Mouse (Mus musculus): Measurements from ENCODE around the gene Nat10. TPM values are rescaled to one million over a fixed set of nuclear protein-coding genes. Genes with fewer than 3 reads are reported as not detected.

The Nat10 gene
- total and polyA plus RNA-seq, 3 experiments, result 29.8 to 72.4 (median 68.1) TPM

GRCm38 (mm10) chr2:103687143-103687542 lies 73.9 kb downstream of the Nat10 start:
- TF ChIP-seq POLR2AphosphoS5 (IDR thresholded peaks at IDR 0.05; ENCODE audit: insufficient replicate concordance, low read depth, low read length), result no peak
- no peak for TF ChIP-seq CTCF (IDR thresholded peaks at IDR 0.05; ENCODE audit: low read depth, low read length)
- no peak for TF ChIP-seq GATA1 (IDR thresholded peaks at IDR 0.05; ENCODE audit: borderline replicate concordance, low read length)
- no peak for TF ChIP-seq GATA2 (IDR thresholded peaks at IDR 0.05; ENCODE audit: borderline replicate concordance, low read depth, low read length)
- no peak for TF ChIP-seq TAL1 (conservative IDR thresholded peaks at IDR 0.05; ENCODE audit: low read depth, low read length)
- peaks cover 13% of the 10 kb centered on the region for H3K4me1 ChIP-seq (ENCODE audit: insufficient read depth, low read depth, low read length)

GRCm38 (mm10) chr2:103685581-103685980 lies 75.5 kb downstream of the Nat10 start:
- Histone ChIP-seq H3K9me3 (replicated peaks) (no peaks in the 10 kb centered on the region), H3K4me3 (ENCODE audit: low read depth, low read length) (no peak overlapping the region), H3K4me1 (ENCODE audit: insufficient read depth, low read depth, low read length) (peaks cover 19% of the 10 kb centered on the region), H3K27me3 (ENCODE audit: insufficient read depth, low read length) (peaks cover 68% of the 10 kb centered on the region), H3K36me3 (replicated peaks) (no peaks in the 10 kb centered on the region)
- no peak for DNase-seq (ENCODE audit: low spot score)
- ATAC-seq (ENCODE audit: extremely low read depth, insufficient number of reproducible peaks, low FRiP score, poor library complexity, severe bottlenecking), result no peak
- TF ChIP-seq POLR2AphosphoS5 (IDR thresholded peaks at IDR 0.05; ENCODE audit: insufficient replicate concordance, low read depth, low read length) (no peak), TAL1 (conservative IDR thresholded peaks at IDR 0.05; ENCODE audit: low read depth, low read length) (no peak), GATA1 (IDR thresholded peaks at IDR 0.05; ENCODE audit: borderline replicate concordance, low read length) (no peak), CTCF (IDR thresholded peaks at IDR 0.05; ENCODE audit: low read depth, low read length) (no peak), GATA2 (IDR thresholded peaks at IDR 0.05; ENCODE audit: borderline replicate concordance, low read depth, low read length) (no peak)

More at GRCm38 (mm10) chr2:103687143-103687542, 73.9 kb downstream of the Nat10 start:
- peaks cover 66% of the 10 kb centered on the region for H3K27me3 ChIP-seq (ENCODE audit: insufficient read depth, low read length)
- no peaks in the 10 kb centered on the region for H3K36me3 ChIP-seq (replicated peaks)
- no peak overlapping the region for H3K4me3 ChIP-seq (ENCODE audit: low read depth, low read length)
- DNase-seq (ENCODE audit: low spot score), result no peak
- H3K9me3 ChIP-seq (replicated peaks), result no peaks in the 10 kb centered on the region
- no peak for ATAC-seq (ENCODE audit: extremely low read depth, insufficient number of reproducible peaks, low FRiP score, poor library complexity, severe bottlenecking)

- Histone ChIP-seq H3K9me3 (replicated peaks) (no peaks in the 10 kb centered on the region), H3K36me3 (replicated peaks) (no peaks in the 10 kb centered on the region), H3K4me1 (ENCODE audit: insufficient read depth, low read depth, low read length) (peaks cover 19% of the 10 kb centered on the region), H3K4me3 (ENCODE audit: low read depth, low read length) (no peak overlapping the region), H3K27me3 (ENCODE audit: insufficient read depth, low read length) (peaks cover 66% of the 10 kb centered on the region)
- TF ChIP-seq GATA1 (IDR thresholded peaks at IDR 0.05; ENCODE audit: borderline replicate concordance, low read length), result no peak
- TF ChIP-seq CTCF (IDR thresholded peaks at IDR 0.05; ENCODE audit: low read depth, low read length), result no peak
- TF ChIP-seq GATA2 (IDR thresholded peaks at IDR 0.05; ENCODE audit: borderline replicate concordance, low read depth, low read length), result no peak
- no peak for TF ChIP-seq POLR2AphosphoS5 (IDR thresholded peaks at IDR 0.05; ENCODE audit: insufficient replicate concordance, low read depth, low read length)
- no peak for TF ChIP-seq TAL1 (conservative IDR thresholded peaks at IDR 0.05; ENCODE audit: low read depth, low read length)
- DNase-seq (ENCODE audit: low spot score) (no peak), ATAC-seq (ENCODE audit: extremely low read depth, insufficient number of reproducible peaks, low FRiP score, poor library complexity, severe bottlenecking) (peak; percentile 34)
Observed at GRCm38 (mm10) chr2:103684926-103685577, 76.0 kb downstream of the Nat10 start.

GRCm38 (mm10) chr2:103684431-103684830 lies 76.6 kb downstream of the Nat10 start:
- ATAC-seq (ENCODE audit: extremely low read depth, insufficient number of reproducible peaks, low FRiP score, poor library complexity, severe bottlenecking) (no peak), DNase-seq (ENCODE audit: low spot score) (no peak)
- TF ChIP-seq GATA1 (IDR thresholded peaks at IDR 0.05; ENCODE audit: borderline replicate concordance, low read length), result no peak
- TF ChIP-seq CTCF (IDR thresholded peaks at IDR 0.05; ENCODE audit: low read depth, low read length), result no peak
- no peak for TF ChIP-seq TAL1 (conservative IDR thresholded peaks at IDR 0.05; ENCODE audit: low read depth, low read length)
- no peak for TF ChIP-seq POLR2AphosphoS5 (IDR thresholded peaks at IDR 0.05; ENCODE audit: insufficient replicate concordance, low read depth, low read length)
- no peak for TF ChIP-seq GATA2 (IDR thresholded peaks at IDR 0.05; ENCODE audit: borderline replicate concordance, low read depth, low read length)
- H3K9me3 ChIP-seq (replicated peaks), result no peaks in the 10 kb centered on the region
- no peak overlapping the region for H3K4me3 ChIP-seq (ENCODE audit: low read depth, low read length)
- H3K27me3 ChIP-seq (ENCODE audit: insufficient read depth, low read length), result peaks cover 67% of the 10 kb centered on the region
- H3K4me1 ChIP-seq (ENCODE audit: insufficient read depth, low read depth, low read length), result peaks cover 19% of the 10 kb centered on the region
- H3K36me3 ChIP-seq (replicated peaks), result no peaks in the 10 kb centered on the region

- H3K27me3 ChIP-seq (ENCODE audit: insufficient read depth, low read length), result peaks cover 72% of the 10 kb centered on the region
- DNase-seq (ENCODE audit: low spot score), result no peak
- no peaks in the 10 kb centered on the region for H3K9me3 ChIP-seq (replicated peaks)
- TF ChIP-seq CTCF (IDR thresholded peaks at IDR 0.05; ENCODE audit: low read depth, low read length) (no peak), GATA2 (IDR thresholded peaks at IDR 0.05; ENCODE audit: borderline replicate concordance, low read depth, low read length) (no peak), GATA1 (IDR thresholded peaks at IDR 0.05; ENCODE audit: borderline replicate concordance, low read length) (no peak), TAL1 (conservative IDR thresholded peaks at IDR 0.05; ENCODE audit: low read depth, low read length) (no peak), POLR2AphosphoS5 (IDR thresholded peaks at IDR 0.05; ENCODE audit: insufficient replicate concordance, low read depth, low read length) (no peak)
- no peak for ATAC-seq (ENCODE audit: extremely low read depth, insufficient number of reproducible peaks, low FRiP score, poor library complexity, severe bottlenecking)
- no peak overlapping the region for H3K4me3 ChIP-seq (ENCODE audit: low read depth, low read length)
- H3K36me3 ChIP-seq (replicated peaks), result no peaks in the 10 kb centered on the region
- H3K4me1 ChIP-seq (ENCODE audit: insufficient read depth, low read depth, low read length), result peaks cover 19% of the 10 kb centered on the region
Observed at GRCm38 (mm10) chr2:103682927-103683442, 78.1 kb downstream of the Nat10 start.

GRCm38 (mm10) chr2:103682261-103682722 lies 78.8 kb downstream of the Nat10 start:
- peaks cover 73% of the 10 kb centered on the region for H3K27me3 ChIP-seq (ENCODE audit: insufficient read depth, low read length)
- TF ChIP-seq TAL1 (conservative IDR thresholded peaks at IDR 0.05; ENCODE audit: low read depth, low read length) (no peak), GATA2 (IDR thresholded peaks at IDR 0.05; ENCODE audit: borderline replicate concordance, low read depth, low read length) (no peak), GATA1 (IDR thresholded peaks at IDR 0.05; ENCODE audit: borderline replicate concordance, low read length) (no peak), CTCF (IDR thresholded peaks at IDR 0.05; ENCODE audit: low read depth, low read length) (no peak), POLR2AphosphoS5 (IDR thresholded peaks at IDR 0.05; ENCODE audit: insufficient replicate concordance, low read depth, low read length) (no peak)
- H3K36me3 ChIP-seq (replicated peaks), result no peaks in the 10 kb centered on the region
- no peak overlapping the region for H3K4me3 ChIP-seq (ENCODE audit: low read depth, low read length)
- ATAC-seq (ENCODE audit: extremely low read depth, insufficient number of reproducible peaks, low FRiP score, poor library complexity, severe bottlenecking) (no peak), DNase-seq (ENCODE audit: low spot score) (no peak)
- no peaks in the 10 kb centered on the region for H3K9me3 ChIP-seq (replicated peaks)
- peaks cover 22% of the 10 kb centered on the region for H3K4me1 ChIP-seq (ENCODE audit: insufficient read depth, low read depth, low read length)
